Mouse (Mus musculus): ENCODE measurements at regions not wholly inside any gene's neighbourhood (a gene's known extent, or its start where the extent isn't known, plus 50 kb on each side); places are given as distances from the start of the nearest gene placed in this dataset.

DNA sequence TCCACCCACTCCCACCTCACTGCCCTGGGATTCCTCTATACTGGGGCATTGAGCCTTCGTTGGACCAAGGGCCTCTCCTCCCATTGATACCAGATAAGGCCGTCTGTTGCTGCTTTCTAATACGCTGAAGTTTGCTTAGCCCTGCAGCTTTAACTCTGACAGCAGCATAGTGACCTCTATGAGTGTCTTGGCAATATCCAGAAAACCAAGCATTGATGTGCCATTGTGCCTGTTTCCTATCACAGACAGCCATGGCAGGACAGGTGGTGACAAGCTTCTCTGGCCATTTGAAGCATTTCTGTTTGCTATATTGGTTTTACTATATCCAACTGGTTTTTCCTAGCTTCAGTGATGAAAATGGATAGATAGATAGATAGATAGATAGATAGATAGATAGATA, 625.4 kb upstream of the Mpdz start:
- Histone ChIP-seq H3K9ac (ENCODE audit: insufficient read depth, low read depth, low read length, poor library complexity, severe bottlenecking) (no peak overlapping the region), H3K4me1 (ENCODE audit: control insufficient read depth in 2 of 2, insufficient read depth in 2 of 2, low read length in 2 of 2, poor library complexity in 1 of 2) (no peaks in the 10 kb centered on the region), H3K36me3 (ENCODE audit: control insufficient read depth, insufficient read depth, low read length, poor library complexity, severe bottlenecking) (no peaks in the 10 kb centered on the region), H3K9me3 (ENCODE audit: control insufficient read depth, insufficient read depth, low read depth, low read length) (no peaks in the 10 kb centered on the region), H3K27ac (ENCODE audit: insufficient read depth, low read depth, low read length, poor library complexity, severe bottlenecking) (no peak overlapping the region), H3K4me3 (ENCODE audit: insufficient read depth in 1 of 2, low read depth in 1 of 2, low read length in 2 of 2, poor library complexity in 1 of 2, severe bottlenecking in 1 of 2) (no peak overlapping the region)
- TF ChIP-seq ZC3H11A (IDR thresholded peaks at IDR 0.05; ENCODE audit: borderline replicate concordance, low read depth, low read length) (no peak), HCFC1 (IDR thresholded peaks at IDR 0.05; ENCODE audit: borderline replicate concordance, insufficient read depth, low read length) (no peak), ZNF384 (IDR thresholded peaks at IDR 0.05; ENCODE audit: low read depth, low read length) (no peak), CHD2 (IDR thresholded peaks at IDR 0.05; ENCODE audit: low read depth, low read length) (no peak), MAFK (IDR thresholded peaks at IDR 0.05; ENCODE audit: insufficient read depth, low read depth, low read length) (no peak)
- DNase-seq (ENCODE audit: low read depth, low spot score) = no peak
- in situ Hi-C loops (cut with MboI; ENCODE audit: low sequenced_read_pairs in 2 of 2, unreplicated experiment in 2 of 2) = no loop called here

GRCm38 (mm10) chr4:82065641-82066358, 623.2 kb upstream of the Mpdz start:
- TF ChIP-seq HCFC1 (IDR thresholded peaks at IDR 0.05; ENCODE audit: borderline replicate concordance, insufficient read depth, low read length) (no peak), CHD2 (IDR thresholded peaks at IDR 0.05; ENCODE audit: low read depth, low read length) (no peak), ZC3H11A (IDR thresholded peaks at IDR 0.05; ENCODE audit: borderline replicate concordance, low read depth, low read length) (no peak), MAFK (IDR thresholded peaks at IDR 0.05; ENCODE audit: insufficient read depth, low read depth, low read length) (no peak), ZNF384 (IDR thresholded peaks at IDR 0.05; ENCODE audit: low read depth, low read length) (no peak)
- no peak overlapping the region for H3K9ac ChIP-seq (ENCODE audit: insufficient read depth, low read depth, low read length, poor library complexity, severe bottlenecking)
- DNase-seq (ENCODE audit: low read depth, low spot score) = no peak
- no peak overlapping the region for H3K27ac ChIP-seq (ENCODE audit: insufficient read depth, low read depth, low read length, poor library complexity, severe bottlenecking)
- H3K9me3 ChIP-seq (ENCODE audit: control insufficient read depth, insufficient read depth, low read depth, low read length) = no peaks in the 10 kb centered on the region
- no peaks in the 10 kb centered on the region for H3K36me3 ChIP-seq (ENCODE audit: control insufficient read depth, insufficient read depth, low read length, poor library complexity, severe bottlenecking)
- in situ Hi-C loops (cut with MboI; ENCODE audit: low sequenced_read_pairs in 2 of 2, unreplicated experiment in 2 of 2) = no loop called here
- H3K4me1 ChIP-seq (ENCODE audit: control insufficient read depth in 2 of 2, insufficient read depth in 2 of 2, low read length in 2 of 2, poor library complexity in 1 of 2) = no peaks in the 10 kb centered on the region
- H3K4me3 ChIP-seq (ENCODE audit: insufficient read depth in 1 of 2, low read depth in 1 of 2, low read length in 2 of 2, poor library complexity in 1 of 2, severe bottlenecking in 1 of 2) = peak overlapping the region in 1 of 2 experiments; percentile 26; a peak in 2 of 4 replicates

DNA sequence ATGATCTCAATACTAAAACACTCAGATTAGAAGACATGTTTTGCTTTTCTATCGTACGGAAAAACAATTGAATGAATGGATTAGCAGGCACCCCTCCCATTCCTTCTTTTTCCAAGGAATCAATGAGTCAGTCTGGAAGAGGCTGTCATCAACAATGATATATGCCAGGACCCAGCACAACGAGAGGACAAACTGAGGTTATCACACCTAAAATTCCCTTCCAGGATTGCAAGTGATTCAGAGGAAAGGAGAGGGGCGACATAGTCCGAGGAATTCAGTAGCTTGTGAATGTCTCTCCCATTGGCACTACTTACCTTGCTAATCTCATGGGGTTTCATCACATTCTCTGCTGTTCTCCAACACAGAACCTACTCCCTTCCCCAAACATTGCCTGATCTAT, 620.1 kb upstream of the Mpdz start:
- in situ Hi-C loops (cut with MboI; ENCODE audit: low sequenced_read_pairs in 2 of 2, unreplicated experiment in 2 of 2) = no loop called here
- no peak overlapping the region for H3K9ac ChIP-seq (ENCODE audit: insufficient read depth, low read depth, low read length, poor library complexity, severe bottlenecking)
- TF ChIP-seq MAFK (IDR thresholded peaks at IDR 0.05; ENCODE audit: insufficient read depth, low read depth, low read length) = no peak
- no peak for TF ChIP-seq ZC3H11A (IDR thresholded peaks at IDR 0.05; ENCODE audit: borderline replicate concordance, low read depth, low read length)
- TF ChIP-seq CHD2 (IDR thresholded peaks at IDR 0.05; ENCODE audit: low read depth, low read length) = no peak
- no peak for TF ChIP-seq ZNF384 (IDR thresholded peaks at IDR 0.05; ENCODE audit: low read depth, low read length)
- no peak for TF ChIP-seq HCFC1 (IDR thresholded peaks at IDR 0.05; ENCODE audit: borderline replicate concordance, insufficient read depth, low read length)
- no peaks in the 10 kb centered on the region for H3K4me1 ChIP-seq (ENCODE audit: control insufficient read depth in 2 of 2, insufficient read depth in 2 of 2, low read length in 2 of 2, poor library complexity in 1 of 2)
- no peak overlapping the region for H3K4me3 ChIP-seq (ENCODE audit: insufficient read depth in 1 of 2, low read depth in 1 of 2, low read length in 2 of 2, poor library complexity in 1 of 2, severe bottlenecking in 1 of 2)
- H3K27ac ChIP-seq (ENCODE audit: insufficient read depth, low read depth, low read length, poor library complexity, severe bottlenecking) = no peak overlapping the region
- DNase-seq (ENCODE audit: low read depth, low spot score) = no peak
- no peaks in the 10 kb centered on the region for H3K36me3 ChIP-seq (ENCODE audit: control insufficient read depth, insufficient read depth, low read length, poor library complexity, severe bottlenecking)
- no peaks in the 10 kb centered on the region for H3K9me3 ChIP-seq (ENCODE audit: control insufficient read depth, insufficient read depth, low read depth, low read length)

DNA sequence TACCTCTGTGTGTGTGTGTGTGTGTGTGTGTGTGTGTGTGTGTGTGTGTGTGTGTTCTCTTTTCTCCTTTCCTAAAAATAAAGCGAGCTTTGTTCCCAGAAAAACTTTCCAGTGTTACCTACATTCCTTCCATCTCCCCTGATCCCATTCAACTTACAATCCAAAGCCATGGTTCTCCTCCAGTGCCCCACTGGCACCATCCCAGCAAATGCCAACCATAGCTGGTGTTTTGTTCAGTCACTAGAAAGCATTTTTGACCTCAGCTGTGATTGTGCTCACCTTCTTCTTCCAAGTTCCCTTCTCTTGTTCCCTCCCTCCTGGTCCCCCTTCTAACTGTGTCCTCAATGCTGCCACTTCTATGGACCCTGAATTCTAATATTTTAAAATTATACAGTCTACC, 614.1 kb upstream of the Mpdz start:
- TF ChIP-seq CHD2 (IDR thresholded peaks at IDR 0.05; ENCODE audit: low read depth, low read length) (no peak), MAFK (IDR thresholded peaks at IDR 0.05; ENCODE audit: insufficient read depth, low read depth, low read length) (no peak), ZNF384 (IDR thresholded peaks at IDR 0.05; ENCODE audit: low read depth, low read length) (no peak), HCFC1 (IDR thresholded peaks at IDR 0.05; ENCODE audit: borderline replicate concordance, insufficient read depth, low read length) (no peak), ZC3H11A (IDR thresholded peaks at IDR 0.05; ENCODE audit: borderline replicate concordance, low read depth, low read length) (no peak)
- Histone ChIP-seq H3K36me3 (ENCODE audit: control insufficient read depth, insufficient read depth, low read length, poor library complexity, severe bottlenecking) (no peaks in the 10 kb centered on the region), H3K9me3 (ENCODE audit: control insufficient read depth, insufficient read depth, low read depth, low read length) (no peaks in the 10 kb centered on the region), H3K4me1 (ENCODE audit: control insufficient read depth in 2 of 2, insufficient read depth in 2 of 2, low read length in 2 of 2, poor library complexity in 1 of 2) (no peaks in the 10 kb centered on the region), H3K27ac (ENCODE audit: insufficient read depth, low read depth, low read length, poor library complexity, severe bottlenecking) (no peak overlapping the region), H3K4me3 (ENCODE audit: insufficient read depth in 1 of 2, low read depth in 1 of 2, low read length in 2 of 2, poor library complexity in 1 of 2, severe bottlenecking in 1 of 2) (no peak overlapping the region), H3K9ac (ENCODE audit: insufficient read depth, low read depth, low read length, poor library complexity, severe bottlenecking) (no peak overlapping the region)
- no peak for DNase-seq (ENCODE audit: low read depth, low spot score)
- in situ Hi-C loops (cut with MboI; ENCODE audit: low sequenced_read_pairs in 2 of 2, unreplicated experiment in 2 of 2) = no loop called here
